Mouse (Mus musculus) adrenal gland, postnatal 4 days (tissue): ENCODE measurements around the gene Mgmt. TPM values are rescaled to one million over a fixed set of nuclear protein-coding genes. Genes with fewer than 3 reads are reported as not detected.
A peak's percentile ranks its signal among the peaks of the same experiment; 100 is the strongest.

Experiments used
- DNase-seq, 2 experiments: peaks; one replicate each; pipeline ENCODE4 v3.0.0; 2021 to 2022; ENCODE audit warnings: low spot score in 2 of 2, mixed read lengths in 2 of 2
- total RNA-seq, 2 experiments: library from RNA; stranded (reverse); gene quantifications; 2 replicates each; pipeline ENCODE4 v1.2.3; 2021

Mgmt gene
- total RNA-seq, 2 experiments from 2014 or later, result 8.2 to 8.5 TPM

GRCm38 (mm10) chr7:136997456-136997855, 103.0 kb downstream of the Mgmt start:
- DNase-seq, result no peak

GRCm38 (mm10) chr7:137000703-137001102, 106.3 kb downstream of the Mgmt start:
- DNase-seq, result no peak

GRCm38 (mm10) chr7:137001215-137001614, 106.8 kb downstream of the Mgmt start:
- no peak for DNase-seq

- DNase-seq, result peak in 1 of 2 experiments; percentile 4
Observed at GRCm38 (mm10) chr7:137001783-137002182, 107.4 kb downstream of the Mgmt start.

- no peak for DNase-seq
Observed at GRCm38 (mm10) chr7:137002431-137002830, 108.0 kb downstream of the Mgmt start.

GRCm38 (mm10) chr7:137005293-137005692, 110.9 kb downstream of the Mgmt start:
- DNase-seq, result no peak

GRCm38 (mm10) chr7:137008321-137008720, 113.9 kb downstream of the Mgmt start:
- DNase-seq, result no peak

- DNase-seq, result no peak
Observed at GRCm38 (mm10) chr7:137009732-137010275, 115.4 kb downstream of the Mgmt start.

GRCm38 (mm10) chr7:137010451-137010850, 116.0 kb downstream of the Mgmt start:
- DNase-seq, result no peak

- DNase-seq, result no peak
Observed at GRCm38 (mm10) chr7:137012687-137013086, 118.3 kb downstream of the Mgmt start.

GRCm38 (mm10) chr7:137013433-137013832, 119.0 kb downstream of the Mgmt start:
- no peak for DNase-seq

GRCm38 (mm10) chr7:137018614-137019013, 124.2 kb downstream of the Mgmt start:
- DNase-seq, result no peak

GRCm38 (mm10) chr7:137020195-137020594, 125.8 kb downstream of the Mgmt start:
- no peak for DNase-seq

GRCm38 (mm10) chr7:137030789-137031188, 136.4 kb downstream of the Mgmt start:
- DNase-seq, result no peak

GRCm38 (mm10) chr7:137033177-137033576, 138.8 kb downstream of the Mgmt start:
- DNase-seq, result no peak

- no peak for DNase-seq
Observed at GRCm38 (mm10) chr7:137034986-137035385, 140.6 kb downstream of the Mgmt start.

GRCm38 (mm10) chr7:137035916-137036315, 141.5 kb downstream of the Mgmt start:
- DNase-seq, result no peak

GRCm38 (mm10) chr7:137037471-137037870, 143.1 kb downstream of the Mgmt start:
- no peak for DNase-seq

GRCm38 (mm10) chr7:137037872-137038271, 143.5 kb downstream of the Mgmt start:
- no peak for DNase-seq

- no peak for DNase-seq
Observed at GRCm38 (mm10) chr7:137038311-137038945, 144.0 kb downstream of the Mgmt start.

GRCm38 (mm10) chr7:137038946-137039320, 144.5 kb downstream of the Mgmt start:
- no peak for DNase-seq

- DNase-seq, result no peak
Observed at GRCm38 (mm10) chr7:137040646-137041045, 146.2 kb downstream of the Mgmt start.

GRCm38 (mm10) chr7:137046891-137047290, 152.5 kb downstream of the Mgmt start:
- DNase-seq, result no peak
